Mouse (Mus musculus): ENCODE data around the gene Ttc4.

The Ttc4 gene

DNA sequence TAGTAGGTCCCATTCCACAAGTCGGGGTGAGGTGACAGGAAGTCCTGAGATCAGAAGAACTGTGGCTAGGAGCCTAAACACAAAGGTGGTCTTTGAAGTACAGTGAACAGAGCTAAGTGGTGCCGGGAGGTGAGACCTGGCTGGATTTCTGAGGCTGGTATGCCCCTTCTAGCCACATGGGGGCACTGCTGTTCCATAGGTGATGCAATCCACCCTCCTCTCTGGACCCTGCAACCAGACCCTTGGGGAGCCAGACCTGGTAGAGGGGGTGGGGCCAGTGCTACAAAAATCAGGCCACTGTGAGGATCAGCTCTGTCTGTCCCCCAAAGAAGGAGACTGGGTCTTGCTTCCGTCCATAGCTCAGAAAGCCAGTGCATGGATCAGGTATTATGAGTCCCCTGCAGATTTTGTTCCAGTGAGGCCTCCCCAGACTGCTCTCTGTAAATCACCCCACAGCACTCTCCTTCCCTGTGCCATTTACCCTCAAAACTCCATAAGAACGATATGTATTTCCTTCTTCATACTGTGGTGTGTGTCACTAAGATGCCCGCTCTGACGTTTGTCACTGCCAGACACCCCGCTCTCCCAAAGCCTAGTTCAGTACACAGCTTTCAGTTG is 64.5 kb downstream of the Ttc4 start:
- peak; percentile 38 for DNase-seq (ENCODE audit: low spot score)

DNA sequence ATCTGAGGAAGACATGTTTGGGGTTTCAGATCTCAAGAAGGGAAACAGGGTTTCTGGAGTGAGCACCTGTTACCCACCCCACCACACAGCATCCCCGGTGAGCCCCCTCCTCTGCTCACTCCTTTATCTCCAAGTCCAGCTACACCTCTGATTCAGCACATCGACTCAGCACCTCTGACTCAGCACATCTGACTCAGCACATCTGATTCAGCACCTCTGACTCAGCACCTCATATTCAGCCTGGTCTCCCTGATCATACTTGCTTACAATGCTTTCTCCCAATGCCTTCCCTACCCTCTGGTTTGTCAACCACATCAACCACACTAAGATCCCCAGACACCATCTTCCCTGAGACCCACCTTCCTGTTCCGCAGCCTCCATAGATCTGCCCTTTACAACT is 65.2 kb downstream of the Ttc4 start:
- DNase-seq (ENCODE audit: low spot score) = no peak

DNA sequence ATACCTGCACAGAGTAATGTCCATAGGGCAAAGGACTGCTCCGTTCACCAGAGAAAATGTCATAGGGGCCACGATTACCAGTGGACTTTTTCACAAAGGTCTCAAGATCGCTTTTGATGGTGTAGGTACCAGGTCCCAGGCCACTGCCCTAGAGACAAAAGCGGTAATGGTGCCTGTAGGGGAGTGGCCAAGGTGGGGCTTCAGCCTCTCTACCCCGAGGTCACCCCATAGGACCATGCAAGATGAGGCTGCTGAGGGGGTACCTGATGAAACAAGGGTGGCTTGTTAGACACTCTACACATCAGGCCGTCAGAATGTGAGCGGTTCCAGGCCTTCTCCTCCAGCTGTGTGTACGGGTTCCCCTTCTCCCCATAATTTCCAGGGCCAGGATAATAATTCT is 65.6 kb downstream of the Ttc4 start:
- DNase-seq (ENCODE audit: low spot score) = no peak
